Mouse (Mus musculus) lung, embryonic 14.5 days (tissue): ENCODE results near the gene Slc29a1. TPM values are rescaled to one million over a fixed set of nuclear protein-coding genes. Genes with fewer than 3 reads are reported as not detected.
A peak's percentile ranks its signal among the peaks of the same experiment; 100 is the strongest.

Source experiments
- ATAC-seq: fragments of 200-750 bp; cut with Nextera tagmentation; 2 replicates; pipeline ENCODE4 v1.8.0; 2017; ENCODE audit warnings: mild to moderate bottlenecking, moderate TSS enrichment, moderate library complexity; ENCODE audit not compliant: insufficient read depth
- DNase-seq: peaks from one replicate; pipeline ENCODE4 v3.0.0-alpha.2; 2015
- H3K27ac ChIP-seq: fragments of 300-500 bp; sonication (generic); 2 replicates; pipeline ENCODE4 v1.5.1; 2014; ENCODE audit warnings: low read depth, mild to moderate bottlenecking, moderate library complexity
- H3K27me3 ChIP-seq: fragments of 300-500 bp; sonication (generic); 2 replicates; pipeline ENCODE4 v1.6.1; 2014; ENCODE audit warnings: low read length, control low read depth; ENCODE audit not compliant: insufficient read depth
- H3K36me3 ChIP-seq: fragments of 300-500 bp; sonication (generic); 2 replicates; pipeline ENCODE4 v1.6.1; 2014; ENCODE audit warnings: control low read depth; ENCODE audit not compliant: insufficient read depth
- H3K4me1 ChIP-seq: fragments of 300-500 bp; sonication (generic); 2 replicates; pipeline ENCODE4 v1.6.1; 2014; ENCODE audit warnings: antibody characterized with exemption, control low read depth; ENCODE audit not compliant: insufficient read depth
- H3K4me2 ChIP-seq: fragments of 300-500 bp; sonication (generic); 2 replicates; pipeline ENCODE4 v1.6.1; 2014; ENCODE audit warnings: mild to moderate bottlenecking
- H3K4me3 ChIP-seq: fragments of 300-500 bp; sonication (generic); 2 replicates; pipeline ENCODE4 v1.5.1; 2014; ENCODE audit warnings: low read depth, low read length
- H3K9ac ChIP-seq: fragments of 300-500 bp; sonication (generic); 2 replicates; pipeline ENCODE4 v1.6.1; 2014
- H3K9me3 ChIP-seq: fragments of 300-500 bp; sonication (generic); 2 replicates; pipeline ENCODE4 v1.6.1; 2016; ENCODE audit warnings: low read depth, low read length, control low read depth
- CTCF ChIP-seq: IDR thresholded peaks from 2 replicates; pipeline ENCODE4 v1.5.1; 2016; ENCODE audit warnings: antibody characterized with exemption, low read depth
- WGBS: fragments of 180-500 bp; shearing (Covaris S2); extraction: QIAGEN DNeasy Blood & Tissue Kit; methylation state at CpG from one replicate; pipeline ENCODE4 v1.1.7; 2014; 5-methylcytosine and 5-hydroxymethylcytosine counted together
- polyA plus RNA-seq: library from polyadenylated mRNA; unstranded; fragments of >200 nt; fragmentation: Nextera tagmentation; extraction: Ambion mirVana; gene quantifications from 2 replicates; pipeline ENCODE4 v1.2.1, GENCODE M21; 2014

The Slc29a1 gene
- polyA plus RNA-seq, 1 experiment from 2014 or later, result 75.4 TPM

- peaks cover 10% of the 10 kb centered on the region; the same call in 1 of the 2 replicates for H3K4me1 ChIP-seq
- ATAC-seq (no peak), DNase-seq (peak; percentile 38)
- H3K27ac ChIP-seq, result no peak overlapping the region
- TF ChIP-seq CTCF, result no peak
- 0 out of 2 replicates have a peak, but pooled peaks cover 3% of the 10 kb centered on the region for H3K36me3 ChIP-seq
- H3K4me2 ChIP-seq, result peak overlapping the region; percentile 56
- H3K9me3 ChIP-seq, result no peaks in the 10 kb centered on the region
- peak overlapping the region; percentile 30 for H3K4me3 ChIP-seq
- H3K27me3 ChIP-seq, result peaks cover 83% of the 10 kb centered on the region
- 10% methylated on average over 24 of the region's 24 CpGs for WGBS
- no peak overlapping the region for H3K9ac ChIP-seq
Observed at GRCm38 (mm10) chr17:45544001-45544872, 55.2 kb downstream of the Slc29a1 start.

GRCm38 (mm10) chr17:45543115-45543514, 56.3 kb downstream of the Slc29a1 start:
- no peak for DNase-seq
- Histone ChIP-seq H3K4me1 (peaks cover 10% of the 10 kb centered on the region; the same call in 1 of the 2 replicates), H3K36me3 (0 out of 2 replicates have a peak, but pooled peaks cover 3% of the 10 kb centered on the region), H3K4me3 (no peak overlapping the region), H3K27ac (no peak overlapping the region), H3K4me2 (no peak overlapping the region), H3K9ac (no peak overlapping the region), H3K9me3 (no peaks in the 10 kb centered on the region), H3K27me3 (peaks cover 78% of the 10 kb centered on the region)
- 35% methylated on average over 1 of the region's 1 CpGs for WGBS
- ATAC-seq, result no peak
- no peak for TF ChIP-seq CTCF

GRCm38 (mm10) chr17:45542705-45543104, 56.7 kb downstream of the Slc29a1 start:
- Histone ChIP-seq H3K4me3 (no peak overlapping the region), H3K27me3 (peaks cover 77% of the 10 kb centered on the region), H3K36me3 (0 out of 2 replicates have a peak, but pooled peaks cover 3% of the 10 kb centered on the region), H3K4me2 (no peak overlapping the region), H3K9ac (no peak overlapping the region), H3K4me1 (peaks cover 10% of the 10 kb centered on the region; the same call in 1 of the 2 replicates), H3K27ac (no peak overlapping the region), H3K9me3 (no peaks in the 10 kb centered on the region)
- no peak for ATAC-seq
- 76% methylated on average over 2 of the region's 2 CpGs for WGBS
- no peak for TF ChIP-seq CTCF
- no peak for DNase-seq

GRCm38 (mm10) chr17:45542129-45542528, 57.3 kb downstream of the Slc29a1 start:
- no peaks in the 10 kb centered on the region for H3K9me3 ChIP-seq
- ATAC-seq (no peak), DNase-seq (no peak)
- H3K27ac ChIP-seq, result no peak overlapping the region
- H3K4me2 ChIP-seq, result no peak overlapping the region
- TF ChIP-seq CTCF, result no peak
- H3K36me3 ChIP-seq, result 0 out of 2 replicates have a peak, but pooled peaks cover 3% of the 10 kb centered on the region
- WGBS, result 21% methylated on average over 6 of the region's 6 CpGs
- H3K4me1 ChIP-seq, result peaks cover 10% of the 10 kb centered on the region; the same call in 1 of the 2 replicates
- H3K27me3 ChIP-seq, result peaks cover 71% of the 10 kb centered on the region
- no peak overlapping the region for H3K9ac ChIP-seq
- H3K4me3 ChIP-seq, result no peak overlapping the region

DNA sequence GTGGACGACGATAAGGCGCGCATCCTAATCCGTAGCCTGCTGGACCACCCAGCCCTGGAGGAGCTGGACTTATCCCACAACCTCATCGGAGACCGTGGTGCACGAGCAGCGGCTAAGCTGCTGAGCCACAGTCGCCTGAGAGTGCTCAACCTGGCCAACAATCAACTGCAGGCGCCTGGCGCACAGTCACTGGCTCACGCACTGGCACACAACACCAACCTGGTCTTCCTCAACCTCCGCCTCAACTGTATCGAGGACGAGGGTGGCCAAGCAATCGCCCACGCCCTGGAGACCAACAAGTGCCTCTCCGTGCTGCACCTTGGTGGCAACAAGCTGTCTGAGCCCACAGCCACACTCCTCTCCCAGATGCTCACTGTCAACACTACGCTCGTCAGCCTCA, 59.7 kb downstream of the Slc29a1 start:
- no peak for TF ChIP-seq CTCF
- Histone ChIP-seq H3K36me3 (no peaks in the 10 kb centered on the region), H3K9me3 (no peaks in the 10 kb centered on the region), H3K4me1 (peaks cover 5% of the 10 kb centered on the region; the same call in 1 of the 2 replicates), H3K4me2 (no peak overlapping the region), H3K9ac (no peak overlapping the region), H3K27me3 (peaks cover 63% of the 10 kb centered on the region), H3K4me3 (no peak overlapping the region), H3K27ac (no peak overlapping the region)
- ATAC-seq (no peak), DNase-seq (no peak)
- 70% methylated on average over 21 of the region's 21 CpGs for WGBS

DNA sequence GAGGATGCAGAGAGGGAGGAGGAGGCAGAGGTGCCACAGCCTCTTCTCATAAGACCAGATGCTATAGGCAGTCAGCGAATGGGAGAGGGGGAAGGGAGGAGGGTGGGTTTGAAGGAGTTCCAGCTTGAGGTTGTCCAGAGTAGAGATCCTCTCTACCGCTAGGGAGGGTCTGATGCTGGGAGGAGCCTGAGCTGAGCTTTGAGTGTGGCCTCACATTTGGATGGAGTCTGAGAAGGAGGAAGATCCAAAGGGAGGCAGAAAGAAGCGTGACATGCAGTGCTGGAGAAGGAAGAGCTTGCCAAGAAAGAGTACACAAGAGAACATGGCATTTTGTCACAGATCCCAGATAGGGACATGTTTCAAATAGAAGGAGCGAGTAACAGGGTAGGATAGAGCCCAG, 61.0 kb downstream of the Slc29a1 start:
- Histone ChIP-seq H3K27me3 (peaks cover 53% of the 10 kb centered on the region), H3K36me3 (no peaks in the 10 kb centered on the region), H3K4me2 (no peak overlapping the region), H3K9me3 (no peaks in the 10 kb centered on the region), H3K27ac (no peak overlapping the region), H3K4me3 (no peak overlapping the region), H3K4me1 (no peaks in the 10 kb centered on the region), H3K9ac (no peak overlapping the region)
- no peak for TF ChIP-seq CTCF
- WGBS, result 56% methylated on average over 4 of the region's 4 CpGs
- no peak for DNase-seq
- ATAC-seq, result no peak

GRCm38 (mm10) chr17:45536264-45536663, 63.1 kb downstream of the Slc29a1 start:
- ATAC-seq (no peak), DNase-seq (peak; percentile 51)
- H3K27ac ChIP-seq, result no peak overlapping the region
- H3K27me3 ChIP-seq, result peaks cover 50% of the 10 kb centered on the region
- no peaks in the 10 kb centered on the region for H3K9me3 ChIP-seq
- H3K4me3 ChIP-seq, result no peak overlapping the region
- no peak overlapping the region for H3K9ac ChIP-seq
- no peak overlapping the region for H3K4me2 ChIP-seq
- no peaks in the 10 kb centered on the region for H3K4me1 ChIP-seq
- WGBS, result 14% methylated on average over 5 of the region's 5 CpGs
- no peaks in the 10 kb centered on the region for H3K36me3 ChIP-seq
- no peak for TF ChIP-seq CTCF

Other genes starting within 250 kb of the Slc29a1 start
- gene Cdc5l, start 165.9 kb downstream of the Slc29a1 start, polyA plus RNA-seq, result 63.8 and 68.1 TPM in 2 replicates
- 0.43 and 0.61 TPM in 2 replicates for gene Spats1, start 124.2 kb downstream of the Slc29a1 start, polyA plus RNA-seq
- gene Aars2, start 92.8 kb downstream of the Slc29a1 start, polyA plus RNA-seq, result 17.0 and 17.4 TPM in 2 replicates
- 0.35 and 0.70 TPM in 2 replicates for gene Tcte1, start 76.2 kb downstream of the Slc29a1 start, polyA plus RNA-seq
- gene Tmem151b, start 49.9 kb downstream of the Slc29a1 start, polyA plus RNA-seq, result 1.1 and 1.6 TPM in 2 replicates
- 2.3 and 3.1 TPM in 2 replicates for gene Nfkbie, start 43.9 kb downstream of the Slc29a1 start, polyA plus RNA-seq
- gene Slc35b2, start 35.7 kb downstream of the Slc29a1 start, polyA plus RNA-seq, result 130 and 137 TPM in 2 replicates
- 1,512 and 1,564 TPM in 2 replicates for gene Hsp90ab1, start 26.3 kb downstream of the Slc29a1 start, polyA plus RNA-seq
- gene Mymx, start 2.5 kb upstream of the Slc29a1 start, polyA plus RNA-seq, result not detected in 2 replicates
- gene Capn11, start 59.7 kb upstream of the Slc29a1 start, polyA plus RNA-seq, result 0.07 TPM in 1 of 2 replicates, not detected in the other
- 162 and 168 TPM in 2 replicates for gene Mrpl14, start 86.7 kb upstream of the Slc29a1 start, polyA plus RNA-seq
- gene Tmem63b, start 87.3 kb upstream of the Slc29a1 start, polyA plus RNA-seq, result 29.7 and 31.3 TPM in 2 replicates
- not detected in 2 replicates for gene 1600014C23Rik, start 134.2 kb upstream of the Slc29a1 start, polyA plus RNA-seq